Mouse (Mus musculus) embryonic facial prominence, embryonic 10.5 days (tissue): Measurements from ENCODE around the gene Pdgfc. TPM values are rescaled to one million over a fixed set of nuclear protein-coding genes. Genes with fewer than 3 reads are reported as not detected.

Experiments used
- DNase-seq: peaks from one replicate; pipeline ENCODE4 v3.0.0-alpha.2; 2017; ENCODE audit warnings: low spot score
- H3K27ac ChIP-seq: fragments of 300-500 bp; sonication (generic); replicated peaks from 2 replicates; pipeline ENCODE4 v1.5.1; 2016; ENCODE audit warnings: mild to moderate bottlenecking
- H3K27me3 ChIP-seq: fragments of 300-500 bp; sonication (generic); replicated peaks from 2 replicates; pipeline ENCODE4 v1.6.1; 2016; ENCODE audit warnings: low read depth, mild to moderate bottlenecking; ENCODE audit not compliant: poor library complexity, severe bottlenecking
- H3K36me3 ChIP-seq: fragments of 300-500 bp; sonication (generic); replicated peaks from 2 replicates; pipeline ENCODE4 v1.6.1; 2016; ENCODE audit warnings: mild to moderate bottlenecking, moderate library complexity
- H3K4me1 ChIP-seq: fragments of 300-500 bp; sonication (generic); 2 replicates; pipeline ENCODE4 v1.6.1; 2016
- H3K4me3 ChIP-seq: fragments of 300-500 bp; sonication (generic); 2 replicates; pipeline ENCODE4 v1.5.1; 2016; ENCODE audit warnings: mild to moderate bottlenecking, moderate library complexity
- H3K9me3 ChIP-seq: fragments of 300-500 bp; sonication (generic); 2 replicates; pipeline ENCODE4 v1.6.1; 2016; ENCODE audit warnings: mild to moderate bottlenecking
- WGBS: fragments of 180-500 bp; shearing (Covaris S2); methylation state at CpG from one replicate; pipeline ENCODE4 v1.1.7; 2016; 5-methylcytosine and 5-hydroxymethylcytosine counted together
- polyA plus RNA-seq: library from polyadenylated mRNA; unstranded; fragments of >200 nt; fragmentation: Nextera tagmentation; extraction: Ambion mirVana; gene quantifications from 2 replicates; pipeline ENCODE4 v1.2.1, GENCODE M21; 2016

Pdgfc gene
- polyA plus RNA-seq, 1 experiment from 2014 or later = 43.3 TPM

GRCm38 (mm10) chr3:81196937-81197336, 160.7 kb downstream of the Pdgfc start:
- no peak overlapping the region for H3K27ac ChIP-seq
- WGBS = 91% methylated on average over 2 of the region's 2 CpGs
- no peak for DNase-seq

DNA sequence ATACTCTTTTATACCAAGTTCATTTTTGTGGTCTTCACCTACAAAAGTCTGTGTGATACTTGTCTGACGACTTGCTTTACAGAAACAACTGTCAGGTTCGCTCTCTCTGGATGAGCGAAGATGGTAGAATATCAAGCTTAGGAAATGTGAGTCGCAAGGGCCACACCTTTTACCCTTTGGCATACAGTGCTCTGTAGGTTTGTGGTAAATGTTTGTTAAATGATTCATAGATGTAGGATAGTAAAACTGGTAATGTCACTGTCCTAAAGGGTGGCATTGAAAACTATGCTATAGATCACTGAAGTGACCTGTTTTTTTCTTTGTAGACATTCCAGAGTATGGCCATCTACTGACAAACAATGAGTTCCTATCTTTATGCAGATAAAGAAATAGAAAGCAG, 161.4 kb downstream of the Pdgfc start:
- no peaks in the 10 kb centered on the region for H3K4me1 ChIP-seq
- 91% methylated on average over 4 of the region's 4 CpGs for WGBS
- no peak overlapping the region for H3K4me3 ChIP-seq
- H3K27me3 ChIP-seq = no peaks in the 10 kb centered on the region
- H3K27ac ChIP-seq = no peak overlapping the region
- no peak for DNase-seq
- H3K36me3 ChIP-seq = no peaks in the 10 kb centered on the region
- no peaks in the 10 kb centered on the region for H3K9me3 ChIP-seq

More at GRCm38 (mm10) chr3:81196937-81197336, 160.7 kb downstream of the Pdgfc start:
- no peaks in the 10 kb centered on the region for H3K4me1 ChIP-seq
- H3K4me3 ChIP-seq = no peak overlapping the region
- no peaks in the 10 kb centered on the region for H3K27me3 ChIP-seq
- H3K9me3 ChIP-seq = no peaks in the 10 kb centered on the region
- H3K36me3 ChIP-seq = no peaks in the 10 kb centered on the region

GRCm38 (mm10) chr3:81200647-81201046, 164.4 kb downstream of the Pdgfc start:
- 85% methylated on average over 8 of the region's 8 CpGs for WGBS
- no peaks in the 10 kb centered on the region for H3K36me3 ChIP-seq
- H3K4me1 ChIP-seq = peaks cover 16% of the 10 kb centered on the region
- no peak for DNase-seq
- no peak overlapping the region for H3K4me3 ChIP-seq
- no peak overlapping the region for H3K27ac ChIP-seq
- H3K9me3 ChIP-seq = no peaks in the 10 kb centered on the region
- H3K27me3 ChIP-seq = no peaks in the 10 kb centered on the region

- Histone ChIP-seq H3K27ac (peak overlapping the region; percentile 2; the same call in 1 of the 2 replicates), H3K36me3 (0 out of 2 replicates have a peak, but pooled peaks cover 8% of the 10 kb centered on the region), H3K9me3 (no peaks in the 10 kb centered on the region), H3K4me3 (no peak overlapping the region), H3K4me1 (peaks cover 29% of the 10 kb centered on the region), H3K27me3 (no peaks in the 10 kb centered on the region)
- peak; percentile 76 for DNase-seq
- 19% methylated on average over 5 of the region's 5 CpGs for WGBS
These were observed 169.0 kb downstream of the Pdgfc start for GRCm38 (mm10) chr3:81205201-81205600.

DNA sequence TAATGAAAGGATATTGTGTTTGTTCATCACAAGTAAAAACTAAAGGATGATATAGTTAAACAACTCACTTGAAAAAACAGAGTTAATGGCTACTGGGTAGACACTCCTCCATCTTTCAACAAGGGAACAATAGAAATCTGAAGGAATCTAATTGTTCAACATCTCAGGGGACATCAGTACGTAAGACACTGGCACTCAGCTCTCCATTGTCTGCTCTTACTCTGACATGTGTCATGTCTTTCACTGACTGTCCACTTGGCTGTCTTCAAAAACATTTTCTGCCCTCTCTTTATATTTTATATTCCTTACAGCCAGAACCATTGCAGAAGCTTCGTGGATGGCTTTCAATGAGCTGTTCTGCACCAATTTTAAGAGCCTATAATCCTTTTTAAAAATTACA, 172.0 kb downstream of the Pdgfc start:
- H3K4me1 ChIP-seq = peaks cover 29% of the 10 kb centered on the region
- no peak for DNase-seq
- no peaks in the 10 kb centered on the region for H3K27me3 ChIP-seq
- H3K27ac ChIP-seq = no peak overlapping the region
- H3K36me3 ChIP-seq = peaks cover 12% of the 10 kb centered on the region
- no peak overlapping the region for H3K4me3 ChIP-seq
- 64% methylated on average over 2 of the region's 2 CpGs for WGBS
- H3K9me3 ChIP-seq = no peaks in the 10 kb centered on the region

GRCm38 (mm10) chr3:81211147-81211546, 174.9 kb downstream of the Pdgfc start:
- Histone ChIP-seq H3K27ac (no peak overlapping the region), H3K9me3 (no peaks in the 10 kb centered on the region), H3K4me1 (peaks cover 9% of the 10 kb centered on the region; the same call in 1 of the 2 replicates), H3K27me3 (no peaks in the 10 kb centered on the region), H3K36me3 (peaks cover 17% of the 10 kb centered on the region), H3K4me3 (no peak overlapping the region)
- DNase-seq = no peak
- WGBS = 89% methylated on average over 3 of the region's 3 CpGs

GRCm38 (mm10) chr3:81211666-81212065, 175.4 kb downstream of the Pdgfc start:
- Histone ChIP-seq H3K36me3 (peaks cover 17% of the 10 kb centered on the region), H3K27ac (no peak overlapping the region), H3K4me1 (peaks cover 5% of the 10 kb centered on the region; the same call in 1 of the 2 replicates), H3K9me3 (no peaks in the 10 kb centered on the region), H3K27me3 (no peaks in the 10 kb centered on the region), H3K4me3 (no peak overlapping the region)
- 89% methylated on average over 3 of the region's 3 CpGs for WGBS
- DNase-seq = no peak

DNA sequence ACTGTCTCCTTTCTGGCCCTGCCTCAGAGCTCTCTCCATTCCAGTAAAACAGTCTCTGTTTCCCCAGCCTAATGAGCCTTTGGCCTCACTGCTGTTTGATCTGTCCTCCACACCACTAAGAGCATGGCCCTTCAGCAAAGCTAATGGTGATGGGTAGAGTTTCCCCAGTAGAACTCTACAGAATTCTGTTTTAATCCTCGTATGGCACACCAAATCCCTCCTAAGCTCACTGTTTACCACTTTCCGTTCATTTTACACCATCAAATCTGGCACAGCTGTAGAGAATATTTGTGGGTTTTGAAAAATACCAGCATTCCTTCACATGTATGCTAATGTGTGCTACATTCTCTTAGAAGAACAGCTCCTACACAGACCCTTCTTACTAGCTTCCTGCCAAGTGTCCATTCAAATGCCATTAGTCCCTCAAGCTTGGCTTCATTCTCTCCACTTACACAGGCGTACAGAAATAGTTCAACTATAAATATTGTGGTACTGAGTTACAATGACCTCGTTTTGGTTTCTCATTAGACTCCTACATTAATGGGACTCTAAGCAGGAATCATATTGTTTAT, 179.4 kb downstream of the Pdgfc start:
- H3K27ac ChIP-seq = no peak overlapping the region
- no peak overlapping the region for H3K4me3 ChIP-seq
- no peaks in the 10 kb centered on the region for H3K9me3 ChIP-seq
- no peaks in the 10 kb centered on the region for H3K4me1 ChIP-seq
- H3K27me3 ChIP-seq = no peaks in the 10 kb centered on the region
- WGBS = 81% methylated on average over 4 of the region's 4 CpGs
- H3K36me3 ChIP-seq = peaks cover 10% of the 10 kb centered on the region
- DNase-seq = no peak

GRCm38 (mm10) chr3:81221682-81222081, 185.5 kb downstream of the Pdgfc start:
- 0 out of 2 replicates have a peak, but pooled peaks cover 3% of the 10 kb centered on the region for H3K4me1 ChIP-seq
- H3K27ac ChIP-seq = no peak overlapping the region
- H3K36me3 ChIP-seq = no peaks in the 10 kb centered on the region
- peak; percentile 16 for DNase-seq
- no peak overlapping the region for H3K4me3 ChIP-seq
- WGBS = 64% methylated on average over 4 of the region's 4 CpGs
- H3K9me3 ChIP-seq = no peaks in the 10 kb centered on the region
- no peaks in the 10 kb centered on the region for H3K27me3 ChIP-seq

DNA sequence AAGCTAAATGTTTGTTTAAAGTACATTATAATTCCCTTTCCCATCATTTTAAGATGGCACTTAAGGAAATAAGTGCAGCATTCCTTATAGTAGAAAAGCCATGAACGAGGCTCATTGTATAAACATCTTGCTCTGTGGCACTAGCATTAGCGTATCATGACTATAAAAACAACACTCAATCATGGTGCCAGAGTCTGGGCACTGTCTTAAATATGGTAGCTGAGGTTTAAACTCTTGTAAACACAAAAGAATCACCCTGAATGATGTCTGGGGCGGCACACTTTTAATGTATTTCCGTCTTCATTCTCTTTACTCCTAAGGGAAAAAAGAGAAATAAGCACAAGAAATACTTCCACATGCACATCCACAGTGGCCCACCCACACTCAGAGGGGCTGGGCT, 192.1 kb downstream of the Pdgfc start:
- WGBS = 68% methylated on average over 4 of the region's 4 CpGs
- H3K27ac ChIP-seq = no peak overlapping the region
- no peaks in the 10 kb centered on the region for H3K27me3 ChIP-seq
- no peak overlapping the region for H3K4me3 ChIP-seq
- H3K9me3 ChIP-seq = no peaks in the 10 kb centered on the region
- H3K36me3 ChIP-seq = no peaks in the 10 kb centered on the region
- DNase-seq = no peak
- 0 out of 2 replicates have a peak, but pooled peaks cover 3% of the 10 kb centered on the region for H3K4me1 ChIP-seq

GRCm38 (mm10) chr3:81242697-81243590, 206.7 kb downstream of the Pdgfc start:
- Histone ChIP-seq H3K36me3 (no peaks in the 10 kb centered on the region), H3K9me3 (no peaks in the 10 kb centered on the region), H3K4me3 (no peak overlapping the region), H3K4me1 (peaks cover 25% of the 10 kb centered on the region), H3K27me3 (no peaks in the 10 kb centered on the region), H3K27ac (peak overlapping the region; percentile 75)
- 19% methylated on average over 7 of the region's 7 CpGs for WGBS
- DNase-seq = peak; percentile 53

- H3K27me3 ChIP-seq = no peaks in the 10 kb centered on the region
- DNase-seq = no peak
- no peaks in the 10 kb centered on the region for H3K36me3 ChIP-seq
- H3K9me3 ChIP-seq = no peaks in the 10 kb centered on the region
- peak overlapping the region; percentile 75 for H3K27ac ChIP-seq
- 30% methylated on average over 6 of the region's 6 CpGs for WGBS
- H3K4me1 ChIP-seq = peaks cover 25% of the 10 kb centered on the region
- H3K4me3 ChIP-seq = no peak overlapping the region
These were observed 207.4 kb downstream of the Pdgfc start for GRCm38 (mm10) chr3:81243591-81243990.

- H3K27me3 ChIP-seq = no peaks in the 10 kb centered on the region
- H3K4me1 ChIP-seq = no peaks in the 10 kb centered on the region
- no peak overlapping the region for H3K27ac ChIP-seq
- no peaks in the 10 kb centered on the region for H3K36me3 ChIP-seq
- no peak overlapping the region for H3K4me3 ChIP-seq
- no peaks in the 10 kb centered on the region for H3K9me3 ChIP-seq
- DNase-seq = no peak
- WGBS = 93% methylated on average over 1 of the region's 1 CpGs
These were observed 226.6 kb downstream of the Pdgfc start for GRCm38 (mm10) chr3:81262801-81263200.
